Mouse (Mus musculus) limb, embryonic 14.5 days (tissue): Measurements from ENCODE around the gene Lrrfip1. TPM values are rescaled to one million over a fixed set of nuclear protein-coding genes. Genes with fewer than 3 reads are reported as not detected.

ENCODE experiments used
- ATAC-seq: fragments of 200-750 bp; cut with Nextera tagmentation; 2 replicates; pipeline ENCODE4 v1.8.0; 2017; ENCODE audit warnings: low read depth, moderate number of reproducible peaks, moderate TSS enrichment; ENCODE audit not compliant: low FRiP score
- DNase-seq: peaks from one replicate; pipeline ENCODE4 v3.0.0-alpha.2; 2015; ENCODE audit warnings: low spot score
- H3K27ac ChIP-seq: fragments of 300-500 bp; sonication (generic); replicated peaks from 2 replicates; pipeline ENCODE4 v1.5.1; 2014; ENCODE audit warnings: low read depth, mild to moderate bottlenecking, low read length, moderate library complexity, mixed read lengths
- H3K27me3 ChIP-seq: fragments of 300-500 bp; sonication (generic); 2 replicates; pipeline ENCODE4 v1.6.1; 2014; ENCODE audit warnings: low read length, mixed read lengths; ENCODE audit not compliant: control insufficient read depth, insufficient read depth
- H3K36me3 ChIP-seq: fragments of 300-500 bp; sonication (generic); 2 replicates; pipeline ENCODE4 v1.6.1; 2014; ENCODE audit warnings: mild to moderate bottlenecking, low read length, moderate library complexity, mixed read lengths; ENCODE audit not compliant: control insufficient read depth, insufficient read depth
- H3K4me1 ChIP-seq: fragments of 300-500 bp; sonication (generic); 2 replicates; pipeline ENCODE4 v1.6.1; 2014; ENCODE audit warnings: antibody characterized with exemption, low read length, mixed read lengths; ENCODE audit not compliant: control insufficient read depth, insufficient read depth
- H3K4me2 ChIP-seq: fragments of 300-500 bp; sonication (generic); replicated peaks from 2 replicates; pipeline ENCODE4 v1.6.1; 2014; ENCODE audit warnings: low read depth, mild to moderate bottlenecking, low read length, moderate library complexity; ENCODE audit not compliant: severe bottlenecking
- H3K4me3 ChIP-seq: fragments of 300-500 bp; sonication (generic); replicated peaks from 2 replicates; pipeline ENCODE4 v1.5.1; 2014; ENCODE audit warnings: low read length
- H3K9ac ChIP-seq: fragments of 300-500 bp; sonication (generic); 2 replicates; pipeline ENCODE4 v1.6.1; 2014; ENCODE audit warnings: mild to moderate bottlenecking, low read depth, low read length, moderate library complexity; ENCODE audit not compliant: severe bottlenecking
- H3K9me3 ChIP-seq: fragments of 300-500 bp; sonication (generic); 2 replicates; pipeline ENCODE4 v1.6.1; 2016; ENCODE audit warnings: low read length; ENCODE audit not compliant: control insufficient read depth
- POLR2A ChIP-seq: fragments of 200-500 bp; IDR thresholded peaks from 2 replicates; pipeline ENCODE4 v1.8.0; 2012; ENCODE audit warnings: inconsistent platforms, mild to moderate bottlenecking, moderate library complexity, borderline replicate concordance; ENCODE audit not compliant: insufficient read depth, insufficient read length; ENCODE audit errors: extremely low read depth
- WGBS: fragments of 180-500 bp; shearing (Covaris S2); extraction: QIAGEN DNeasy Blood & Tissue Kit; methylation state at CpG from one replicate; pipeline ENCODE4 v1.1.7; 2014; 5-methylcytosine and 5-hydroxymethylcytosine counted together
- polyA plus RNA-seq, 2 experiments: library from polyadenylated mRNA; depleted of rRNA in 1 of 2; stranded (reverse) in 1 of 2; unstranded in 1 of 2; fragments of >200 nt; fragmentation: Nextera tagmentation in 1 of 2; extraction: Ambion mirVana in 1 of 2; gene quantifications; 2 replicates each; pipeline versions ENCODE4 v1.2.1 to v1.2.3; 2012 to 2014

Gene Lrrfip1
- polyA plus RNA-seq, 2 experiments, result 41.6 to 44.3 TPM

- no peak overlapping the region for H3K4me2 ChIP-seq
- no peaks in the 10 kb centered on the region for H3K9me3 ChIP-seq
- no peak for TF ChIP-seq POLR2A
- H3K4me1 ChIP-seq, result no peaks in the 10 kb centered on the region
- H3K27me3 ChIP-seq, result no peaks in the 10 kb centered on the region
- DNase-seq (no peak), ATAC-seq (no peak)
- no peak overlapping the region for H3K9ac ChIP-seq
- no peak overlapping the region for H3K4me3 ChIP-seq
- H3K36me3 ChIP-seq, result no peaks in the 10 kb centered on the region
- WGBS, result 83% methylated on average over 4 of the region's 4 CpGs
- no peak overlapping the region for H3K27ac ChIP-seq
Measured at GRCm38 (mm10) chr1:90975960-90976359, 22.6 kb upstream of the Lrrfip1 start.

GRCm38 (mm10) chr1:90980638-90981330, 17.8 kb upstream of the Lrrfip1 start:
- DNase-seq, result peak; percentile 34
- 64% methylated on average over 10 of the region's 10 CpGs for WGBS
- no peak overlapping the region for H3K27ac ChIP-seq

GRCm38 (mm10) chr1:90981346-90981745, 17.2 kb upstream of the Lrrfip1 start:
- DNase-seq, result no peak
- no peaks in the 10 kb centered on the region for H3K9me3 ChIP-seq
- ATAC-seq, result no peak
- 81% methylated on average over 3 of the region's 3 CpGs for WGBS
- no peak overlapping the region for H3K9ac ChIP-seq
- H3K4me1 ChIP-seq, result no peaks in the 10 kb centered on the region
- no peak overlapping the region for H3K27ac ChIP-seq
- H3K27me3 ChIP-seq, result no peaks in the 10 kb centered on the region
- no peak overlapping the region for H3K4me3 ChIP-seq
- no peak overlapping the region for H3K4me2 ChIP-seq
- no peak for TF ChIP-seq POLR2A
- no peaks in the 10 kb centered on the region for H3K36me3 ChIP-seq

More at GRCm38 (mm10) chr1:90980638-90981330, 17.8 kb upstream of the Lrrfip1 start:
- Histone ChIP-seq H3K4me3 (no peak overlapping the region), H3K27me3 (no peaks in the 10 kb centered on the region), H3K4me2 (no peak overlapping the region), H3K9ac (no peak overlapping the region), H3K4me1 (no peaks in the 10 kb centered on the region), H3K36me3 (no peaks in the 10 kb centered on the region), H3K9me3 (no peaks in the 10 kb centered on the region)
- ATAC-seq, result no peak
- TF ChIP-seq POLR2A, result no peak

GRCm38 (mm10) chr1:90995916-90996315, 2.6 kb upstream of the Lrrfip1 start:
- Histone ChIP-seq H3K9me3 (no peaks in the 10 kb centered on the region), H3K4me3 (no peak overlapping the region), H3K9ac (no peak overlapping the region), H3K27me3 (no peaks in the 10 kb centered on the region), H3K4me1 (peaks cover 11% of the 10 kb centered on the region; the same call in 1 of the 2 replicates), H3K4me2 (no peak overlapping the region), H3K27ac (no peak overlapping the region), H3K36me3 (no peaks in the 10 kb centered on the region)
- DNase-seq (no peak), ATAC-seq (no peak)
- no peak for TF ChIP-seq POLR2A
- 100% methylated on average over 1 of the region's 1 CpGs for WGBS

GRCm38 (mm10) chr1:90997136-90997535, 1.4 kb upstream of the Lrrfip1 start:
- no peak for ATAC-seq

More at GRCm38 (mm10) chr1:90997136-90997535, 1.4 kb upstream of the Lrrfip1 start:
- TF ChIP-seq POLR2A, result no peak
- Histone ChIP-seq H3K9me3 (no peaks in the 10 kb centered on the region), H3K27ac (no peak overlapping the region), H3K4me3 (no peak overlapping the region), H3K36me3 (no peaks in the 10 kb centered on the region), H3K27me3 (no peaks in the 10 kb centered on the region), H3K4me1 (peaks cover 11% of the 10 kb centered on the region; the same call in 1 of the 2 replicates), H3K9ac (no peak overlapping the region), H3K4me2 (no peak overlapping the region)
- no peak for DNase-seq
- WGBS, result 67% methylated on average over 4 of the region's 4 CpGs
